Mouse (Mus musculus) neural tube, embryonic 11.5 days (tissue): Measurements from ENCODE around the gene Gtf2b. TPM values are rescaled to one million over a fixed set of nuclear protein-coding genes. Genes with fewer than 3 reads are reported as not detected.

Experiments used
- ATAC-seq: fragments of 200-750 bp; cut with Nextera tagmentation; 2 replicates; pipeline ENCODE4 v1.8.0; 2017; ENCODE audit warnings: moderate number of reproducible peaks, mild to moderate bottlenecking, moderate TSS enrichment, moderate library complexity; ENCODE audit not compliant: insufficient read depth, low FRiP score, low TSS enrichment
- DNase-seq: peaks from one replicate; pipeline ENCODE4 v3.0.0-alpha.2; 2015; ENCODE audit warnings: low spot score
- H3K27ac ChIP-seq: fragments of 300-500 bp; sonication (generic); 2 replicates; pipeline ENCODE4 v1.5.1; 2014; ENCODE audit warnings: low read depth, mild to moderate bottlenecking, low read length
- H3K27me3 ChIP-seq: fragments of 300-500 bp; sonication (generic); 2 replicates; pipeline ENCODE4 v1.6.1; 2014; ENCODE audit warnings: mild to moderate bottlenecking, low read length, mixed read lengths; ENCODE audit not compliant: control insufficient read depth, insufficient read depth
- H3K36me3 ChIP-seq: fragments of 300-500 bp; sonication (generic); 2 replicates; pipeline ENCODE4 v1.6.1; 2014; ENCODE audit warnings: mild to moderate bottlenecking, low read length, moderate library complexity, mixed read lengths; ENCODE audit not compliant: control insufficient read depth, insufficient read depth
- H3K4me1 ChIP-seq: fragments of 300-500 bp; sonication (generic); 2 replicates; pipeline ENCODE4 v1.6.1; 2014; ENCODE audit warnings: low read length, mixed read lengths; ENCODE audit not compliant: control insufficient read depth, insufficient read depth
- H3K4me2 ChIP-seq: fragments of 300-500 bp; sonication (generic); 2 replicates; pipeline ENCODE4 v1.6.1; 2014; ENCODE audit warnings: low read depth, mild to moderate bottlenecking, moderate library complexity
- H3K4me3 ChIP-seq: fragments of 300-500 bp; sonication (generic); 2 replicates; pipeline ENCODE4 v1.5.1; 2014; ENCODE audit warnings: low read depth, low read length
- H3K9ac ChIP-seq: fragments of 300-500 bp; sonication (generic); 2 replicates; pipeline ENCODE4 v1.6.1; 2014; ENCODE audit warnings: mild to moderate bottlenecking, low read length
- H3K9me3 ChIP-seq: fragments of 300-500 bp; sonication (generic); 2 replicates; pipeline ENCODE4 v1.6.1; 2016; ENCODE audit warnings: low read length; ENCODE audit not compliant: control insufficient read depth
- WGBS: fragments of 180-500 bp; shearing (Covaris S2); extraction: QIAGEN DNeasy Blood & Tissue Kit; methylation state at CpG from one replicate; pipeline ENCODE4 v1.1.7; 2014; 5-methylcytosine and 5-hydroxymethylcytosine counted together
- polyA plus RNA-seq: library from polyadenylated mRNA; unstranded; fragments of >200 nt; fragmentation: Nextera tagmentation; extraction: Ambion mirVana; gene quantifications from 2 replicates; pipeline ENCODE4 v1.2.1, GENCODE M21; 2014

Gene Gtf2b
- polyA plus RNA-seq, result 97.7 and 98.1 TPM in 2 replicates

DNA sequence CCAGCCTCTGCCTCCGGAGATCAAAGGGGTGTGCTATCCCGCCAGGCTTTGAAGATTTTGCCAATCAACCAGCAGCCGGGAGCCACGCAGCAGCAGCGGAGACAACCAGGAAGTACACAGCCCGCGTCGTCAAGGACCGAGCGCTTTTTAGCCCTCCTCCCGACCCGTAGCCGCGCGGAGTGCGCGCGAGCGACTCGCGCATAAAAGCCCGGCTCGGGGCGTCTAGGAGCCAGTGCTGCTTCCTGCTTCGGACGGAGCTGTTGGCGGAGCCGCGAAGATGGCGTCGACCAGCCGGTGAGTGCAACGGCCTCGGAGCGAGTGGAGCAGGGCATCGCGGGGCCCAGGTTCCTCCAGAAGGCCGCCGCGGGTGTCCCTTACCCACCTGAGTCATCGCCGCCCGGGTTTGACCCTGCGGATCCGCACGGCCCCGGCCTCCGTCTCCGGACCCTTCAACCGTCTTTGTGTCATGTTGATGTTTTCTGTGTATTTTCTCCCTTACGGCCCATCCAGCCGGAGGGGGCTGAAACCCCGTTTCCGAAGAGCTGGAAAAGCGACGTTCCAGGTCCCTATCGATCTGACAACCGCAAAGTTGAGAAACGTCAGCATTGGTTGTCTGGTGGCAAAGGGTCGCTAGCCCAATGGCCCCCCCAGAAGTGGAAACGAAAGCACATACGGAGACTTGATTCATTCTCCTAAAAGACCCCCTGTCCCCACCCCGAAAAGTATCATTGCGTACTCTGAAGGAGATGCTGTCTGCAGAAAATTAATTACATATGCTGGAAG lies at the start of gene Gtf2b:
TSS of gene Gtf2b (plus strand) at position 51 of the 783 bp plus-strand sequence.
- Histone ChIP-seq H3K9me3 (no peaks in the 10 kb centered on the region), H3K4me1 (peaks cover 5% of the 10 kb centered on the region), H3K27me3 (no peaks in the 10 kb centered on the region), H3K4me3 (peak within 1 kb of the TSS; percentile 89), H3K36me3 (no peaks in the 10 kb centered on the region), H3K27ac (peak within 1 kb of the TSS; percentile 78), H3K4me2 (peak within 1 kb of the TSS; percentile 50), H3K9ac (peak within 1 kb of the TSS; percentile 94)
- under 1% methylated on average over 64 of the region's 64 CpGs for WGBS
- ATAC-seq, result peak; percentile 98
- DNase-seq, result peak; percentile 96

- Histone ChIP-seq H3K9ac (no peak overlapping the region), H3K27ac (no peak overlapping the region), H3K4me3 (no peak overlapping the region), H3K4me2 (no peak overlapping the region), H3K36me3 (no peaks in the 10 kb centered on the region), H3K4me1 (no peaks in the 10 kb centered on the region), H3K9me3 (no peaks in the 10 kb centered on the region), H3K27me3 (no peaks in the 10 kb centered on the region)
- ATAC-seq, result no peak
- DNase-seq, result no peak
- WGBS, result 76% methylated on average over 2 of the region's 2 CpGs
These were observed 39.4 kb upstream of the Gtf2b start for GRCm38 (mm10) chr3:142725481-142725880.

GRCm38 (mm10) chr3:142725969-142726672 lies 38.7 kb upstream of the Gtf2b start:
- DNase-seq (no peak), ATAC-seq (no peak)
- no peaks in the 10 kb centered on the region for H3K4me1 ChIP-seq
- no peak overlapping the region for H3K4me3 ChIP-seq
- 83% methylated on average over 22 of the region's 22 CpGs for WGBS
- H3K27ac ChIP-seq, result no peak overlapping the region
- no peak overlapping the region for H3K9ac ChIP-seq
- H3K36me3 ChIP-seq, result no peaks in the 10 kb centered on the region
- H3K9me3 ChIP-seq, result no peaks in the 10 kb centered on the region
- H3K27me3 ChIP-seq, result no peaks in the 10 kb centered on the region
- no peak overlapping the region for H3K4me2 ChIP-seq

- no peaks in the 10 kb centered on the region for H3K9me3 ChIP-seq
- H3K9ac ChIP-seq, result no peak overlapping the region
- no peaks in the 10 kb centered on the region for H3K27me3 ChIP-seq
- H3K36me3 ChIP-seq, result no peaks in the 10 kb centered on the region
- ATAC-seq (no peak), DNase-seq (no peak)
- H3K4me2 ChIP-seq, result no peak overlapping the region
- H3K4me3 ChIP-seq, result no peak overlapping the region
- H3K27ac ChIP-seq, result no peak overlapping the region
- 92% methylated on average over 12 of the region's 12 CpGs for WGBS
- no peaks in the 10 kb centered on the region for H3K4me1 ChIP-seq
These were observed 30.6 kb upstream of the Gtf2b start for GRCm38 (mm10) chr3:142734291-142734690.

DNA sequence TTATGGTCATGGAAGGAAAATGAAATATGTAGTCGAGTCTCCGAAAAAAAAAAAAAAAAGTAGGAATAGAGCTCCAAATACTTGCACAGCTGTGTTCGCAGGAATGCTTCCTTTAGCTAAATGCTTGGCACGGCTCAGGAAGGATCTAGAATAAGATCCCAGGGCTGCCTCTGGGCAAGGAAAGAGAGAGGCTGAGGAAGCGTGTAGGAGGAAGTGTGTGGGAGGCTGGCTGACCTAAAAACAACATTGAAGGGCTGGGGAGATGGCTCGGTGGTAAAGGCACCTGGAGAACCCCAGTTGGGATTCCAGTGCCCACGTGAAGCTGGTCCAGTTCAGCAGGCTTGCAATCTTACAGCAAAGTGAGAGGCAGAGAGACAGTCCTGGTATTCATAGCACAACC lies 23.9 kb upstream of the Gtf2b start:
- no peaks in the 10 kb centered on the region for H3K36me3 ChIP-seq
- H3K27ac ChIP-seq, result no peak overlapping the region
- no peaks in the 10 kb centered on the region for H3K4me1 ChIP-seq
- no peaks in the 10 kb centered on the region for H3K27me3 ChIP-seq
- H3K9ac ChIP-seq, result no peak overlapping the region
- no peaks in the 10 kb centered on the region for H3K9me3 ChIP-seq
- WGBS, result 84% methylated on average over 7 of the region's 7 CpGs
- DNase-seq, result no peak
- no peak overlapping the region for H3K4me2 ChIP-seq
- no peak overlapping the region for H3K4me3 ChIP-seq
- no peak for ATAC-seq

DNA sequence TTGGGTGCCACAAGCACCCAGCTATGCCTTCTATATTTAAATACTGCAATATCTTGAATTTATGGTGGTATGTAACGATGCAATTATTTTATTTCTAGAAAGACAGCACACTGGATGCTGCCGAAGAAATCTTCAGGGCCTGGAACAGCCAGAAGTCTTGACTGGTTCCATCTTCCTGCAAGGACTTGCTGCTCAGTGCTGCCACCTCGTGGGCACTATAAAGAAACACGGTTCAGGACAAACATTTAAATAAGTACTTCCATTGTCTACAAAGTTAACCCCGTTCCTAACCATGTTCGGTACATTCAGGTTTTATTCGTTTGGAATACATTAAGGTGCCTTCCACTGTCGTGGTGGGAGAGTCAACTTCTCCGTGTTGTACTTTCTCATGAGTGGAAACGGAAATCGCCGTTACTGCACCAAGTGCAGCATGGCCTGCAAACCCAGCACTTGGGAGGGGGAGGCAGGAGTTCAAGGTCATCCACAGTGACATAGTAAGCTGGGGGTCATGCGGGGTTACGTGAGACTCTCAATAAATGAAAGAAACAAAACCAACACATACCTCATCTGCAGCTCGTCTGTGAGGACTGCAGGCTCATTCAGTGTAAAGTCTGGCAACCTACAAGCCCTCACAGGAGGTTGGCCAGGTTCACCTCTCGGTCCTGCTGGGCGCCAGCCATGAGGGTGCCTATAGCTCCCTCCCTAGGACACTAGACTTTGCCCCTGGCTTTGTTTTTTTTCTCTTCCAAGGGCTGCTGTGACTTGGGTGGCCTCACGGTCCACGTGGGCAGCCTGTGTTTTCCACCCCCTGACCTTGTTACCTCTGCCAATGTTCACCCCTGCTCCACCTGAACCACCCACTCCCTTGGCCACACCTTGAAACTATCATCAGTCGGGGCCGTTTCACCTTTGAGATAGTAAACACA lies 20.6 kb upstream of the Gtf2b start:
- H3K9ac ChIP-seq, result no peak overlapping the region
- H3K4me2 ChIP-seq, result no peak overlapping the region
- no peaks in the 10 kb centered on the region for H3K9me3 ChIP-seq
- 64% methylated on average over 21 of the region's 21 CpGs for WGBS
- DNase-seq (peak; percentile 78), ATAC-seq (peak; percentile 36; the same call in 1 of the 2 replicates)
- H3K36me3 ChIP-seq, result no peaks in the 10 kb centered on the region
- H3K4me3 ChIP-seq, result no peak overlapping the region
- no peaks in the 10 kb centered on the region for H3K27me3 ChIP-seq
- H3K4me1 ChIP-seq, result no peaks in the 10 kb centered on the region
- H3K27ac ChIP-seq, result no peak overlapping the region

- 98% methylated on average over 2 of the region's 2 CpGs for WGBS
- no peak overlapping the region for H3K27ac ChIP-seq
- no peak overlapping the region for H3K4me3 ChIP-seq
- ATAC-seq (no peak), DNase-seq (no peak)
- no peak overlapping the region for H3K4me2 ChIP-seq
- no peaks in the 10 kb centered on the region for H3K4me1 ChIP-seq
- no peaks in the 10 kb centered on the region for H3K27me3 ChIP-seq
- H3K9ac ChIP-seq, result no peak overlapping the region
- no peaks in the 10 kb centered on the region for H3K36me3 ChIP-seq
- no peaks in the 10 kb centered on the region for H3K9me3 ChIP-seq
These were observed 19.8 kb upstream of the Gtf2b start for GRCm38 (mm10) chr3:142745076-142745475.

GRCm38 (mm10) chr3:142747673-142748072 lies 17.2 kb upstream of the Gtf2b start:
- H3K9ac ChIP-seq, result no peak overlapping the region
- H3K4me2 ChIP-seq, result no peak overlapping the region
- 95% methylated on average over 7 of the region's 7 CpGs for WGBS
- no peaks in the 10 kb centered on the region for H3K4me1 ChIP-seq
- no peak overlapping the region for H3K4me3 ChIP-seq
- no peak overlapping the region for H3K27ac ChIP-seq
- H3K36me3 ChIP-seq, result no peaks in the 10 kb centered on the region
- H3K9me3 ChIP-seq, result no peaks in the 10 kb centered on the region
- ATAC-seq (no peak), DNase-seq (no peak)
- no peaks in the 10 kb centered on the region for H3K27me3 ChIP-seq
